Mouse (Mus musculus): Measurements from ENCODE around the gene Gm38431.

DNA sequence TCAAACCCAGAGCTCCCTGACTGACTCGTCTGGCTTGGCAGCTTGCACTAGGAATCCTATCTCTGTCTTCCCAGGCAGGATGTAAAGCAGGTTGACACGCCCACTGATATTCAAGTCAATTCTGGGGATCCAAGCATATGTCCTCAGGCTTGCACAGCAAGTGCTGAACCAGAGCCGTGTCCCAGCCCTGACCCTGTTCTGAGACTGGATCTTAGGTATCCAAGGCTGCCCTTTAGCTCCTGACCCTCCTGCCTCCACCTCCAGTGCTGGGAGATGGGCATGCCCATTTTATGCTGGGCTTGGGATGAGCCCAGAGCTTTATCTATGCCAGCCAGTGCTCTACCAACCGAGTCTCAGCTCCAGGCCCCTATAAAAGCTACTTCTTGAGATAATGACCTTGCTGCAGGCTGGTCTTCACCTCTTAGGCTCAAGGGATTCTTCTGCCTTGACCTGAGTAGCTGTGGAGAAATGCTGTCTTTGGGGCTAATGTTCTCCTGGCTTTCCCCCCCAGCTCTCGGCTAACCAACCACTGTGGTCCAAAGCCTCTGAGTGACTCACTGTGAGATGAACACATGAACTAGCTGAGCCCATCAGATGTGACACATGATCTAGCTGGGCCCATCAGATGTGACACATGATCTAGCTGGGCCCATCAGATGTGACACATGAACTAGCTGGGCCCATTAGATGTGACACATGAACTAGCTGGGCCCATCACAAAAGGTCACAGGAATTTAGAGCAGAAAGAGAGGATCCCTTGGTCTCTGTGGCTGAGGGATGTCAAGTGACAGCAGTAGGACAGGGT lies 14.2 kb upstream of the Gm38431 start:
- TF ChIP-seq CTCF (IDR thresholded peaks at IDR 0.05; ENCODE audit: low read depth) (no peak), EP300 (IDR thresholded peaks at IDR 0.05; ENCODE audit: low read depth) (peak; percentile 69)
